Mouse (Mus musculus): ENCODE measurements around the gene Klf5. TPM values are rescaled to one million over a fixed set of nuclear protein-coding genes. Genes with fewer than 3 reads are reported as not detected.

Gene Klf5
- total and polyA plus RNA-seq, 3 experiments = 0.69 to 3.9 TPM; not detected in 1

DNA sequence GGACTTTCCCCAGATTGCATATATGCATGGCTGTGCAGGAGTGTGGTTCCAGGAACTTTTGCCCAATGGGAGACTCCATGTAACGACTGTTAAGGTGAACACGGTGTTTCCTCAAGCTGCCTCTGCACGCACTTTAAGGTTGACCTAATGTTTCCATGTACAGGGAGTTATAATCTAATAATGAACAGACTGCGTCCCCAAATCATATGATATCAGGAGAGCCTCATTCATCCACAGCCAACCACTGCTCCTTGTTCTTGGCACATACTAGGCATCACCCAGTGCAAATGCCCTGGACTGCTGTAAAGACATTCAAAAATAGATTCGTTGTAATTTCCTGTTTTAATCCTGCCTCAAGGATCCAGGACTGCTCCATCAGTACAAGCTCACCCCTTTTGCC is 64.5 kb downstream of the Klf5 start:
- no peak for TF ChIP-seq MXI1 (IDR thresholded peaks at IDR 0.05; ENCODE audit: low read depth, low read length)
- no peak for TF ChIP-seq MEF2A (IDR thresholded peaks at IDR 0.05; ENCODE audit: extremely low read depth, insufficient replicate concordance, low read depth, low read length, poor library complexity, severe bottlenecking)
- TF ChIP-seq BHLHE40 (IDR thresholded peaks at IDR 0.05; ENCODE audit: borderline replicate concordance, low read depth, low read length) = no peak
- no peak for TF ChIP-seq CHD2 (IDR thresholded peaks at IDR 0.05; ENCODE audit: low read length)
- no peak for TF ChIP-seq GATA1 (IDR thresholded peaks at IDR 0.05; ENCODE audit: low read depth, low read length)
- TF ChIP-seq ZC3H11A (IDR thresholded peaks at IDR 0.05; ENCODE audit: low read depth, low read length) = no peak
- TF ChIP-seq TCF12 (IDR thresholded peaks at IDR 0.05; ENCODE audit: low read depth, low read length) = no peak
- TF ChIP-seq POLR2AphosphoS2 (IDR thresholded peaks at IDR 0.05; ENCODE audit: low read length) = no peak
- TF ChIP-seq NELFE (IDR thresholded peaks at IDR 0.05; ENCODE audit: low read depth, low read length) = no peak
- TF ChIP-seq NRF1 (IDR thresholded peaks at IDR 0.05; ENCODE audit: insufficient read depth, low read depth, low read length, poor library complexity, severe bottlenecking) = no peak
- TF ChIP-seq ZKSCAN1 (IDR thresholded peaks at IDR 0.05; ENCODE audit: low read depth, low read length) = no peak
- TF ChIP-seq GABPA (IDR thresholded peaks at IDR 0.05; ENCODE audit: low read depth, low read length) = no peak
- no peak for TF ChIP-seq SIN3A (IDR thresholded peaks at IDR 0.05; ENCODE audit: low read length)
- no peak for TF ChIP-seq EP300 (IDR thresholded peaks at IDR 0.05; ENCODE audit: low read depth in 1 of 2, low read length in 2 of 2)
- TF ChIP-seq SMC3 (IDR thresholded peaks at IDR 0.05; ENCODE audit: low read depth, low read length) = no peak
- no peak for TF ChIP-seq MAFK (IDR thresholded peaks at IDR 0.05; ENCODE audit: borderline replicate concordance, low read depth, low read length)
- no peak for TF ChIP-seq RAD21 (IDR thresholded peaks at IDR 0.05; ENCODE audit: low read depth, low read length)
- TF ChIP-seq USF1 (IDR thresholded peaks at IDR 0.05; ENCODE audit: low read depth, low read length) = no peak
- TF ChIP-seq TBP (IDR thresholded peaks at IDR 0.05; ENCODE audit: low read depth, low read length) = no peak
- no peak for TF ChIP-seq KAT2A (conservative IDR thresholded peaks at IDR 0.05; ENCODE audit: low read depth, low read length)
- H3K27ac ChIP-seq (ENCODE audit: control insufficient read depth, low read depth, low read length) = no peak overlapping the region

DNA sequence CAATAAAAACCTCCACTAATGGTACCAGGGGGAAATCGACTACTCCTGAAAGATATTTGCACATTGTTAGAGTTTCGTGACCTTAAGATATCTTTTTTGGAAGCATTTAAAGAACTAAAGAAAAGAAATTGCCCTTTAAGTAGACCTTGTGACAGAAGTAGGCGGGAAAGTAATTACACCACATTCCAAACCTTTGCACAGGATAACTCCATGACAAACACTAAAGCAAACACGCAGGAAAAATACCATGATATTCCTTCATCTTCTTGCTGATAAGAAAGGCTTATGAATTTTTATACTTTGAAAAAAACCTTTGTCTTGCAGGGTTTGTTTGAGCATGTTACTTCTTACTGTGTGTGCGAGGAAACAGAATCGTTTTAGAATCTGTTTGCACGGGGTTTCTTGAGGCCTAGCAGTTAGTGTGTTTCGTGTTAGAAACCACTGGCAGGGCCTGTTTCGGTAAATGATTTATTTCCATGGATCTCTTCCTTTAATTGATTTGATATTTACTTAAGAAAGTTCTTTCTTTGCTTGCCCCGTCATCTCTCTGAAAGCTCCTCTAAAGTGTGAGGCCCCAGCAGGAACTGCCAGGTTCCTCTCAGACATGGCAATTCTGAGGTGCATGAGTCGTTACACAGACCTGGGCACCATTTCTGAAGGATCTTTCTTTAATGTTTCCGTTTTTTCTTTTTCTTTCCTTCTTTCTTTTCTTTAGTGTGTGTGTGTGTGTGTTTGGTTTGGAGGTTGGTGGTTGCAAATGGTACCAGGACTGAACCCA is 65.7 kb downstream of the Klf5 start:
- Histone ChIP-seq H3K9ac (ENCODE audit: control insufficient read depth, low read depth, low read length, poor library complexity, severe bottlenecking) (no peak overlapping the region), H3K4me3 (ENCODE audit: control insufficient read depth in 1 of 2, insufficient read depth in 1 of 2, low read depth in 2 of 2, low read length in 2 of 2) (no peak overlapping the region), H3K9me3 (replicated peaks; ENCODE audit: insufficient read depth, low read length) (no peaks in the 10 kb centered on the region), H3K27ac (ENCODE audit: control insufficient read depth, low read depth, low read length) (no peak overlapping the region), H3K79me2 (ENCODE audit: control insufficient read depth, insufficient read depth, low read length, poor library complexity) (no peaks in the 10 kb centered on the region), H3K36me3 (ENCODE audit: control insufficient read depth in 1 of 2, insufficient read depth in 2 of 2, low read length in 2 of 2) (no peaks in the 10 kb centered on the region), H3K4me1 (ENCODE audit: control insufficient read depth in 1 of 2, insufficient read depth in 2 of 2, low read length in 2 of 2) (no peaks in the 10 kb centered on the region), H3K27me3 (ENCODE audit: control insufficient read depth in 1 of 2, insufficient read depth in 2 of 2, low read length in 2 of 2) (no peaks in the 10 kb centered on the region)
- no peak for TF ChIP-seq NELFE (IDR thresholded peaks at IDR 0.05; ENCODE audit: low read depth, low read length)
- no peak for TF ChIP-seq GABPA (IDR thresholded peaks at IDR 0.05; ENCODE audit: low read depth, low read length)
- TF ChIP-seq HCFC1 (IDR thresholded peaks at IDR 0.05; ENCODE audit: low read depth, low read length) = no peak
- TF ChIP-seq RAD21 (IDR thresholded peaks at IDR 0.05; ENCODE audit: low read depth, low read length) = no peak
- no peak for TF ChIP-seq UBTF (IDR thresholded peaks at IDR 0.05; ENCODE audit: borderline replicate concordance, insufficient read depth, low read depth, low read length)
- TF ChIP-seq POLR2AphosphoS5 (IDR thresholded peaks at IDR 0.05; ENCODE audit: borderline replicate concordance, low read depth, low read length) = no peak
- no peak for TF ChIP-seq CTCF (IDR thresholded peaks at IDR 0.05 in 2 of 3, conservative IDR thresholded peaks at IDR 0.05 in 1 of 3; ENCODE audit: control insufficient read depth in 1 of 3, insufficient read depth in 1 of 3, low read depth in 2 of 3, low read length in 3 of 3, poor library complexity in 1 of 3, severe bottlenecking in 1 of 3)
- TF ChIP-seq JUND (IDR thresholded peaks at IDR 0.05; ENCODE audit: low read depth, low read length) = no peak
- TF ChIP-seq ELF1 (IDR thresholded peaks at IDR 0.05; ENCODE audit: low read depth, low read length) = no peak
- TF ChIP-seq SMC3 (IDR thresholded peaks at IDR 0.05; ENCODE audit: low read depth, low read length) = no peak
- no peak for DNase-seq (ENCODE audit: low read depth, low spot score)

More for the DNA sequence above, 64.5 kb downstream of the Klf5 start:
- Histone ChIP-seq H3K79me2 (ENCODE audit: control insufficient read depth, insufficient read depth, low read length, poor library complexity) (no peaks in the 10 kb centered on the region), H3K27me3 (ENCODE audit: control insufficient read depth in 1 of 2, insufficient read depth in 2 of 2, low read length in 2 of 2) (no peaks in the 10 kb centered on the region), H3K36me3 (ENCODE audit: control insufficient read depth in 1 of 2, insufficient read depth in 2 of 2, low read length in 2 of 2) (no peaks in the 10 kb centered on the region), H3K9me3 (replicated peaks; ENCODE audit: insufficient read depth, low read length) (no peaks in the 10 kb centered on the region), H3K4me1 (ENCODE audit: control insufficient read depth in 1 of 2, insufficient read depth in 2 of 2, low read length in 2 of 2) (no peaks in the 10 kb centered on the region), H3K4me3 (ENCODE audit: control insufficient read depth in 1 of 2, insufficient read depth in 1 of 2, low read depth in 2 of 2, low read length in 2 of 2) (no peak overlapping the region), H3K9ac (ENCODE audit: control insufficient read depth, low read depth, low read length, poor library complexity, severe bottlenecking) (no peak overlapping the region)
- DNase-seq (ENCODE audit: low read depth, low spot score) = no peak

Data from MEL (cell line).